Mouse (Mus musculus) erythroblast, embryonic 14.5 days (primary cell): ENCODE data around the gene Vmn1r188. TPM values are rescaled to one million over a fixed set of nuclear protein-coding genes. Genes with fewer than 3 reads are reported as not detected.
"Not testable (repeated sequence)": the region's sequence is repeated elsewhere in the genome, so short reads cannot be mapped to it uniquely, and the experiment has no call there.

Experiments used
- H3K27me3 ChIP-seq: 2 replicates; pipeline ENCODE4 v1.6.1; 2012; ENCODE audit warnings: inconsistent platforms; ENCODE audit not compliant: control insufficient read depth
- H3K36me3 ChIP-seq: 2 replicates; pipeline ENCODE4 v1.6.1; 2012; ENCODE audit warnings: mild to moderate bottlenecking, inconsistent platforms; ENCODE audit not compliant: control insufficient read depth
- H3K4me1 ChIP-seq: 2 replicates; pipeline ENCODE4 v1.6.1; 2012; ENCODE audit warnings: inconsistent platforms; ENCODE audit not compliant: control insufficient read depth
- H3K4me3 ChIP-seq: replicated peaks from 2 replicates; pipeline ENCODE3; 2012; ENCODE audit warnings: moderate library complexity, mild to moderate bottlenecking, inconsistent platforms
- H3K9me3 ChIP-seq: 2 replicates; pipeline ENCODE4 v1.6.1; 2012; ENCODE audit warnings: low read length, inconsistent platforms, mixed read lengths; ENCODE audit not compliant: control insufficient read depth
- GATA1 ChIP-seq: IDR thresholded peaks from 2 replicates; pipeline ENCODE4 v1.6.1; 2012; ENCODE audit warnings: low read length, inconsistent platforms, mixed read lengths
- TAL1 ChIP-seq: IDR thresholded peaks from 3 replicates; pipeline ENCODE4 v1.6.1; 2012; ENCODE audit warnings: low read length, inconsistent platforms, mixed read lengths
- polyA plus RNA-seq: library from polyadenylated mRNA; stranded (reverse); fragments of >175 nt; gene quantifications from 2 replicates; pipeline ENCODE4 v1.2.3, GENCODE M21; 2012

Gene Vmn1r188
- polyA plus RNA-seq, 1 experiment, result not detected

DNA sequence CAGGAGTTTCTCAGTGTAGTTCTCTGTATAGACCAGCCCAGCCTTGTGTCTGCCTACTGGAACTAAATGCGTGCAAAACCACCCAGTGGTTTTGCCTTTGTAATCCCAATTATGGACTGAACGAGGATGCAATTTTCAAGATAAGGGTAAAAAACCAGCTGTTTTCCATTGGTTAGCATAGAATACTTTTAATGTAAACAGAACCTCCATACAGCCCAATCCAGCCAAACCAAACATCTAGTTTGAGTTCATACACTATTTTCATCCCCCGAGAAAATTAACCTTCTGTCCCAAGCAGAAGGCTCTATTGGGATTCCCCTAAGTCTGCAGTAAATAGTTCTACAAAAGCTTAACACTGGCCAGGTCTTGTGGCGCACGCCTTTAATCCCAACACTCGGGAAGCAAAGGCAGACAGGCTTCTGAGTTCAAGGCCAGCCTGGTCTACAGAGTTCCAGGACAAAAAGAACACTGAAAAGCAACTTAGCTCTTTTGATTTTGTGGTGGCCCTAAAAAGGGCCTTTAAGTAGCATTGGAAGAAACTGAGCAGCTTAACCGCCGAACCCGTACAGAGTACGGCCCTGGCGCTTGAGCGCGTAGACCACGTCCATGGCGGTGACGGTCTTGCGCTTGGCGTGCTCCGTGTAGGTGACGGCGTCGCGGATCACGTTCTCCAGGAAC lies 43.6 kb upstream of the Vmn1r188 start:
- no peaks in the 10 kb centered on the region for H3K36me3 ChIP-seq
- TF ChIP-seq TAL1, result no peak
- no peaks in the 10 kb centered on the region for H3K27me3 ChIP-seq
- no peaks in the 10 kb centered on the region for H3K9me3 ChIP-seq
- peaks cover 77% of the 10 kb centered on the region for H3K4me1 ChIP-seq
- H3K4me3 ChIP-seq, result peak overlapping the region; percentile 78

DNA sequence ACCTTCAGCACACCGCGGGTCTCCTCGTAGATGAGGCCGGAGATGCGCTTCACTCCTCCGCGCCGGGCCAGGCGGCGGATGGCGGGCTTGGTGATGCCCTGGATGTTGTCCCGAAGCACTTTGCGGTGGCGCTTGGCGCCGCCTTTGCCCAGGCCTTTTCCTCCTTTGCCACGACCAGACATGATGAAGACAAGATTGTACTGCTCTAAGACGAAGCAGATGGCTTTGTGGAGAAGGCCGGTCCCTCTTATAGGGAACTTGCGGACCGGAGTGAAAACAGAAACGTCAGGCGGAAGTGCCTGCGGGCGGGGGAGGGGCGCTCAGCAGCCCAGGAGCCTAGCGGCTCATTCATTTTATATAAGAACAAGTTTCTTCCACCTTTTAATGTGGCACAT lies 43.1 kb upstream of the Vmn1r188 start, which contains the start of gene Hist1h4i:
TSS of gene Hist1h4i (minus strand) at position 221 of the 395 bp plus-strand sequence.
- not testable (repeated sequence) for H3K36me3 ChIP-seq, H3K27me3 ChIP-seq, H3K9me3 ChIP-seq
- peak within 1 kb of the TSS; percentile 78 for H3K4me3 ChIP-seq
- H3K4me1 ChIP-seq, result peaks cover 81% of the 10 kb centered on the region

DNA sequence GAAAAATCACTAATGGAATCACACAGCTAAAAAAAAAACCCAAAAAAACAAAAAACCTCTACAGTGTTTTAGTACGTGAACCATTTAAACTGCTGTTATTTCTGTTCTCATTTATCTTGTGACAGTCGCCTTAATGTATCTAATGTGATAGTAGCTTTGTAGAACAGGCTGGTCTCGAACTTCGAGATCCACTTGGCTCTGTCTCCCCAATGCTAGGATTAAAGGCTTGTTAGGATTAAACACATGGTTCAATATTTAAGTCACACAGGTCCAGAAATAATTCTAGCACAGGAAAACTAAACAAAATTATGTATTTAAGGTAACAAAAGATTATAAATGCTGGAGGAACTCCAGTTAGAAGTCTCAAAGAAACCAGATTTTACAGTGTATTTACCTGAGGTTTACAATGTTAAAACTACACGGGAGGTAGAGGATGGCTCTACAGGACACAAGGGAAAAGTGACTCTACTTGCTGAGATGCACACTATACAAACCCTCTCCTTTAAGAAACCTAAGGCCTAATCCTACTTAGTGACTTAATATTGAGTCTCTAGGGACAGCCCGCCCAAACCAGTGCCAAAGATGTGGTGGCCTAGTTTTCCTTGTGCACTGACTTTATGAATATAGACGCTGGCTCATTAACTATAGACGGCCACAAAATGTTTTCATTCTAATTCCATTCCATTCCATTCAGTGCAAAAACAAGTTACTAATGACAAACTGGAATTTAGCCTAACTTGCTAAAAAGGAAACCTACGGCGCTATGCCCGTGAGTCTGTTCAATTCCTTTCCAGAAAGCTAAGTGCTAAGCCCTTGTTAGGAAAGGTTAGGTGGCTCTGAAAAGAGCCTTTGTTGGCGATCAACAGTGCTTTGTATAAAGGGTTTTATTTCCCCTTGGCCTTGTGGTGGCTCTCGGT lies 42.3 kb upstream of the Vmn1r188 start:
- H3K4me1 ChIP-seq, result peaks cover 76% of the 10 kb centered on the region
- H3K36me3 ChIP-seq, result no peaks in the 10 kb centered on the region
- TF ChIP-seq GATA1 (no peak), TAL1 (no peak)
- peak overlapping the region; percentile 78 for H3K4me3 ChIP-seq
- H3K9me3 ChIP-seq, result no peaks in the 10 kb centered on the region
- no peaks in the 10 kb centered on the region for H3K27me3 ChIP-seq

DNA sequence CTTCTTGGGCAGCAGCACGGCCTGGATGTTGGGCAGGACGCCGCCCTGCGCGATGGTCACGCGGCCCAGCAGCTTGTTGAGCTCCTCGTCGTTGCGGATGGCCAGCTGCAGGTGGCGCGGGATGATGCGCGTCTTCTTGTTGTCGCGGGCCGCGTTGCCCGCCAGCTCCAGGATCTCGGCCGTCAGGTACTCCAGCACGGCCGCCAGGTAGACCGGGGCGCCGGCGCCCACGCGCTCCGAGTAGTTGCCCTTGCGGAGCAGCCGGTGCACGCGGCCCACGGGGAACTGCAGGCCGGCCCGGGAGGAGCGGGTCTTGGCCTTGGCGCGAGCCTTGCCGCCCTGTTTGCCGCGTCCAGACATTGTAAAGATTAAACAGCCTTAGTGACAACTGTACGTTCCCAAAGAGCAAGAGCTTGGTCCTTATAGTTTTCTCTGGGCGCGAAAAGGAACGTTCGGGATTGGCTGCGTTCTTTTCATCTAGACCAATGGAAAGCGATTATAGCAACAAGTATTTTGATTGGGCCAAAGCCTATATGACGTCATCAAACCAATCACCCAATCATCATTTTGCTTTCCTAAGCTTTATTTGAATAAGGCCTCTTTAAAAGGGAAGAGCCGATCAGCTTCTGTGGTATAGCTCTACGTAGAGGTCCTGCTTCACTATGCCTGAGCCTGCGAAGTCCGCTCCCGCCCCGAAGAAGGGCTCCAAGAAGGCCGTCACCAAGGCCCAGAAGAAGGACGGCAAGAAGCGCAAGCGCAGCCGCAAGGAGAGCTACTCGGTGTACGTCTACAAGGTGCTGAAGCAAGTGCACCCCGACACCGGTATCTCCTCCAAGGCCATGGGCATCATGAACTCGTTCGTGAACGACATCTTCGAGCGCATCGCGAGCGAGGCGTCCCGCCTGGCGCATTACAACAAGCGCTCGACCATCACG lies 41.4 kb upstream of the Vmn1r188 start, which contains the start of the genes Hist1h2ag and Hist1h2bj:
TSS of gene Hist1h2ag (minus strand) at position 377 of the 935 bp plus-strand sequence.
TSS of gene Hist1h2bj (plus strand) at position 647 of the 935 bp plus-strand sequence.
- Histone ChIP-seq H3K4me1 (peaks cover 68% of the 10 kb centered on the region), H3K4me3 (peak within 1 kb of the TSS; percentile 78)
- not testable (repeated sequence) for H3K27me3 ChIP-seq, H3K36me3 ChIP-seq, H3K9me3 ChIP-seq

DNA sequence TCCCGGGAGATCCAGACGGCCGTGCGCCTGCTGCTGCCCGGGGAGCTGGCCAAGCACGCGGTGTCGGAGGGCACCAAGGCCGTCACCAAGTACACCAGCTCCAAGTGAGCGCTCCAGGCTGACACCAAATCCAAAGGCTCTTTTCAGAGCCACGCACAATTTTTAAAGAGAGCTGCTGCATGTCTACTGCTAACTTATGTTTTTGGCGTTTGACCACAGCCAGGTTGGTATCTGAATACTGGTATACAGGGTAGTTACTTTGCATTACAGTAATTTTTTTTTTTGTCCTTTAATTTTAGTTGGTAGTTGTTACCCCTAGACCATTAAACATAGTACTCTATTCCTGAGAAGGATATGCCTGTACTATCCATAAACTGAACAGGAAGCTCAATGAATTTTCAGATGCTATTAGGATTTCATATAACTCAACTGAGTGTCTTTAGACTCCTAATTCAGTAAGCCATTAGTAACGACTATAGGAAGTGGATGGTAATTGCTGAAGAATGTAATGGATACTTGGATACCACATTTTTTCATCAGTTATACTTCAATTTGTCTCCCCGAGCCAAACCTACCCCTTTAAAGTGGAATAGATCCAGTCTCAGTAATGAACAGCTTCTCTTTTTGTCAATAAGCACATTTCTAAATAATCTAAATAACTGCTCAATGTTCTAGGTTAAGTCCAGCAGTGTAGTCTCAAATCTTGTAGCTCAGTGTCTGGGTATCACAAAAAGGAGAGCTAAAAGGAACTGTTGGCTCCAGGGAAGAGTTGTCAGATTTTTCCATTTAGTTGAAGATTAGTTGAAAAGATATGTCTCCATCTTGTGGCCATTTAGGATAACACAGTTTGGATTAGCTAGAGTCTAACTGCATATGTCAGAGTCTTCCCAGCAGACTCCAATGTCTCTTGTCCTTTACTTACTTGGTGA lies 40.5 kb upstream of the Vmn1r188 start:
- no peaks in the 10 kb centered on the region for H3K36me3 ChIP-seq
- no peaks in the 10 kb centered on the region for H3K27me3 ChIP-seq
- H3K9me3 ChIP-seq, result no peaks in the 10 kb centered on the region
- H3K4me3 ChIP-seq, result peak overlapping the region; percentile 69
- no peak for TF ChIP-seq TAL1
- TF ChIP-seq GATA1, result no peak
- peaks cover 68% of the 10 kb centered on the region for H3K4me1 ChIP-seq

DNA sequence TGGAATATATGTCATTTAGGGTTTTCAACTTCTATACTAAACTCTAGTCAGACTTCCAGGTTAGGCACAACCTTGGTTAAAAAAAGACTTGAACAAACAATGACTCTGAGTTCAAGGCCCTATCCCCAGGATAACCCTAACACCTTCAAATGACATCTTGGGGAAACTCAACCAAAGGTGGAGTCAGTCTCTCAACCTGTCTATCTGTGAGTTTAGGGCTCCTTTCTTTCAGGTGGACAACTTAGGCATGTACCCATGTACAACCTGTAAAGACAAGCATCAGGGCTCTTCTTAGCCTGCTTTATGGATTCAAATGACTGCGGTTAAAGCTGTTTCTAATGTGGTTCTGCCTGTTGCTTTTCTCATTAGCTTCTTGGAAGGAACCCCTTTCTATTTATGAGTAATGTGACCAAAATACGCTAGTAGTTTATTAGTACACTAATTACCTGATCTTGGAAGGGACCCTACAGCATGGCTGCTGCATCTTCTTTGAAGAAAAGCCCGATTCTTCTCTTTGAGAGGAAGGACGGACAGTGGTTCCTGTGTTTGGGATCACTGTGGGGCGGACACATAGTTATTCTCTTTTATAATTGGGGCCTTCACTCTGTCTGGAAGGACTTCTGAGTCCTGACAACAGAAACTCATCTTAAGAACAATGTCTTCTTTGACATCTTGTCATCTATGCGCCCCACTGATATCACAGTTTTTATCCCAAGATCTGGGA lies 39.6 kb upstream of the Vmn1r188 start:
- Histone ChIP-seq H3K36me3 (no peaks in the 10 kb centered on the region), H3K4me1 (peaks cover 67% of the 10 kb centered on the region), H3K4me3 (peak overlapping the region; percentile 69), H3K9me3 (no peaks in the 10 kb centered on the region), H3K27me3 (no peaks in the 10 kb centered on the region)
- TF ChIP-seq GATA1 (no peak), TAL1 (no peak)

DNA sequence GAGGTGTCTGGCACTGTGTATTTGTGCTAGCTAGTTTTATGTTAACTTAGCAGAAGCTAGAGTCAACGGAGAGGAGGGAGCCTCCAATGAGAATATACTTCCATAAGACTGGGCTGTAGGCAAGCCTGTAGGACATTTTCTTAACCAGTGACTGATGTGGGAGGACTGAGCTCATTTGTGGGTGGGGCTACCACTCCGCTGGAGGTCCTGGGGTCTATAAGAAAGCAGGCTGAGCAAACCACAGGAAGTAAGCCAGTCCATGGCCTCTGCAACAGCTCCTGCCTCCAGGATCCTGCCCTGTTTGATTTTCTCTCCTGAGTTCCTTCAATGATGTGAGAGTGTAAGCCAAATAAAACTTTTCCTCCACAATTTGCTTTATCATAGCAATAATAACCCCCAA lies 38.9 kb upstream of the Vmn1r188 start:
- TF ChIP-seq TAL1 (no peak), GATA1 (no peak)
- no peaks in the 10 kb centered on the region for H3K36me3 ChIP-seq
- H3K27me3 ChIP-seq, result no peaks in the 10 kb centered on the region
- H3K9me3 ChIP-seq, result no peaks in the 10 kb centered on the region
- H3K4me3 ChIP-seq, result peak overlapping the region; percentile 69
- peaks cover 67% of the 10 kb centered on the region for H3K4me1 ChIP-seq

DNA sequence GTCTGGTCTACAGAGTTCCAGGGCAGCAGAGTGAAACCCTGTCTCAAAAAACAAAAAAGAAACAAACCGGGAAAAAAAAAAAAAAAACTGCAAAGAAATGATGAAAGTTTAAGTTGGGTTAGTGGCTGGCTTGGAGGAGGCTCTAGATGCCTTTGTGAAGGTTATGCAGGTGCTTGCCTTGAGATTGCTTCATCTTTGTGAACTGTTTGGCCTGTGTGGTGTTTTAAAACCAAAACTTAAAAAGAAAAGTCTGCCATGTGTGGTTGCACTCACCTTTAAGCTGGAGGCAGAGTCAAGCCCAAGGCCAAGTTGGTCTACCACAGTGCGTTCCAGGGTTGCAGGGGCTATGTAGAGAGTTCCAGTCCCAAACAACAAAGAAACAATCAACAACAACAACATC lies 35.2 kb upstream of the Vmn1r188 start:
- H3K9me3 ChIP-seq, result no peaks in the 10 kb centered on the region
- no peaks in the 10 kb centered on the region for H3K36me3 ChIP-seq
- H3K4me3 ChIP-seq, result no peak overlapping the region
- H3K4me1 ChIP-seq, result peaks cover 61% of the 10 kb centered on the region
- TF ChIP-seq GATA1 (no peak), TAL1 (no peak)
- H3K27me3 ChIP-seq, result 0 out of 2 replicates have a peak, but pooled peaks cover 2% of the 10 kb centered on the region
